ENCODE assay signal across 9 mouse cellular contexts in genomic region chr11:102102485-102103258, GRCm38 (mm10). TPM values are rescaled to one million over a fixed set of nuclear protein-coding genes. Genes with fewer than 3 reads are reported as not detected.
DNase-seq lines count a peak whose midpoint lies in the region; ATAC-seq and TF ChIP-seq lines count a peak whose summit lies in the region.
"Had no signal": no experiment of that assay in that cellular context is flagged by ENCODE, and none has a peak within 500 bp of the region (broad histone marks: within the 10 kb centered on the region; RNA-seq: fewer than 3 reads in every experiment).

No protein-coding gene starts in this region.

- no peak overlapping the region for H3K9ac ChIP-seq in limb, embryonic 14.5 days (ENCODE audit: low read depth, low read length, severe bottlenecking)

- 20% methylated on average over 17 of the region's 17 CpGs for WGBS in limb, embryonic 14.5 days

- peak; percentile 60 to 72 for DNase-seq in right cerebral cortex, adult 2 months (ENCODE audit: low spot score in 2 of 2)
- DNase-seq in right cerebral cortex, postnatal 36 days (ENCODE audit: low spot score in 2 of 2): no peak
- DNase-seq in adrenal gland, postnatal 14 days: peak; percentile 81
- DNase-seq in heart, postnatal 36 days: peak; percentile 60 to 79
- peak; percentile 74 for DNase-seq in limb, embryonic 14.5 days (ENCODE audit: low spot score)
- DNase-seq in ovary, postnatal 14 days (ENCODE audit: low spot score): peak; percentile 59

- peaks cover 2% of the 10 kb centered on the region; the same call in 1 of the 2 replicates for H3K4me1 ChIP-seq in limb, embryonic 14.5 days (ENCODE audit: control insufficient read depth, insufficient read depth, low read length)

- H3K36me3 ChIP-seq in limb, embryonic 14.5 days (ENCODE audit: control insufficient read depth, insufficient read depth, low read length): no peaks in the 10 kb centered on the region

- peak; percentile 68 for ATAC-seq in erythroblast, adult 5-6 weeks (replicated peaks; ENCODE audit: low FRiP score, poor library complexity, severe bottlenecking)
- no peak; the same call in 1 of the 2 replicates for ATAC-seq in limb, embryonic 14.5 days (ENCODE audit: low FRiP score, low read depth)
- no peak for ATAC-seq in monocyte, adult 5-6 weeks (replicated peaks; ENCODE audit: insufficient number of reproducible peaks, low FRiP score, low TSS enrichment, poor library complexity, severe bottlenecking)

- H3K27ac ChIP-seq in limb, embryonic 14.5 days (replicated peaks; ENCODE audit: low read depth, low read length): no peak overlapping the region

- intact Hi-C loops in heart, postnatal 36 days (cut with DNase I): loop anchor here (1.0 to 2.0 kb wide), 2 partner anchors 36 to 164 kb away; no protein-coding TSS in a partner anchor

- TF ChIP-seq POLR2A in limb, embryonic 14.5 days (IDR thresholded peaks at IDR 0.05; ENCODE audit: borderline replicate concordance, extremely low read depth, insufficient read depth, insufficient read length): no peak

- no peak overlapping the region for H3K4me2 ChIP-seq in limb, embryonic 14.5 days (replicated peaks; ENCODE audit: low read depth, low read length, severe bottlenecking)

- H3K9me3 ChIP-seq in limb, embryonic 14.5 days (ENCODE audit: control insufficient read depth, low read length): no peaks in the 10 kb centered on the region

- no peak overlapping the region for H3K4me3 ChIP-seq in limb, embryonic 14.5 days (replicated peaks; ENCODE audit: low read length)

- H3K27me3 ChIP-seq in limb, embryonic 14.5 days (ENCODE audit: control insufficient read depth, insufficient read depth, low read length): peaks cover 37% of the 10 kb centered on the region

RNA-seq across cellular contexts. Expression of gene Ppy, which starts 1.6 kb away (rescaled TPM):
- not detected in 2 replicates for total RNA-seq in adrenal gland, postnatal 14 days (2021)
- total RNA-seq in erythroblast, adult 5-6 weeks (2015; ENCODE audit: low replicate concordance): not detected in 2 replicates
- not detected in 2 replicates for total RNA-seq in erythroblast, adult 5-6 weeks (2017; ENCODE audit: low replicate concordance)
- total RNA-seq in heart, postnatal 36 days (2021): not detected
- not detected in 2 replicates for polyA plus RNA-seq in limb, embryonic 14.5 days (2012; rRNA removed)
- polyA plus RNA-seq in limb, embryonic 14.5 days (2014; fragmentation: Nextera tagmentation; extraction: Ambion mirVana): not detected in 2 replicates
- not detected in 3 replicates for total RNA-seq in monocyte, adult 5-6 weeks (2017)
- total RNA-seq: layer of hippocampus, adult 8-10 months had no signal

RNA-seq across cellular contexts. Expression of gene Pyy, which starts 5.0 kb away (rescaled TPM):
- total RNA-seq in adrenal gland, postnatal 14 days (2021): not detected in 2 replicates
- total RNA-seq in erythroblast, adult 5-6 weeks (2015; ENCODE audit: low replicate concordance): not detected in 2 replicates
- total RNA-seq in erythroblast, adult 5-6 weeks (2017; ENCODE audit: low replicate concordance): not detected in 2 replicates
- not detected for total RNA-seq in heart, postnatal 36 days (2021)
- polyA plus RNA-seq in limb, embryonic 14.5 days (2012; rRNA removed): not detected in 2 replicates
- polyA plus RNA-seq in limb, embryonic 14.5 days (2014; fragmentation: Nextera tagmentation; extraction: Ambion mirVana): not detected in 2 replicates
- total RNA-seq in monocyte, adult 5-6 weeks (2017): not detected in 3 replicates
- total RNA-seq: layer of hippocampus, adult 8-10 months had no signal

RNA-seq across cellular contexts. Expression of gene Mpp2, which starts 14.4 kb away (rescaled TPM):
- total RNA-seq in adrenal gland, postnatal 14 days (2021): 8.6 and 10.1 TPM in 2 replicates
- 7.7 and 12.7 TPM in 2 replicates for total RNA-seq in erythroblast, adult 5-6 weeks (2015; ENCODE audit: low replicate concordance)
- 14.2 and 20.6 TPM in 2 replicates for total RNA-seq in erythroblast, adult 5-6 weeks (2017; ENCODE audit: low replicate concordance)
- total RNA-seq in heart, postnatal 36 days (2021): 1 to 10 TPM; 2.1 to 3.1 TPM
- polyA plus RNA-seq in limb, embryonic 14.5 days (2012; rRNA removed): 20.5 and 26.7 TPM in 2 replicates
- 6.6 and 10.2 TPM in 2 replicates for polyA plus RNA-seq in limb, embryonic 14.5 days (2014; fragmentation: Nextera tagmentation; extraction: Ambion mirVana)
- total RNA-seq in monocyte, adult 5-6 weeks (2017): not detected in 3 replicates

RNA-seq across cellular contexts. Expression of gene Nags, which starts 42.6 kb away (rescaled TPM):
- 0.60 and 5.8 TPM in 2 replicates for total RNA-seq in adrenal gland, postnatal 14 days (2021)
- not detected in 2 replicates for total RNA-seq in erythroblast, adult 5-6 weeks (2015; ENCODE audit: low replicate concordance)
- total RNA-seq in erythroblast, adult 5-6 weeks (2017; ENCODE audit: low replicate concordance): 0.43 and 1.5 TPM in 2 replicates
- not detected for total RNA-seq in heart, postnatal 36 days (2021)
- polyA plus RNA-seq in limb, embryonic 14.5 days (2012; rRNA removed): 0.06 and 0.09 TPM in 2 replicates
- polyA plus RNA-seq in limb, embryonic 14.5 days (2014; fragmentation: Nextera tagmentation; extraction: Ambion mirVana): not detected in 2 replicates
- not detected in 3 replicates for total RNA-seq in monocyte, adult 5-6 weeks (2017)

RNA-seq across cellular contexts. Expression of gene Tmem101, which starts 53.5 kb away (rescaled TPM):
- 14.4 and 16.5 TPM in 2 replicates for total RNA-seq in adrenal gland, postnatal 14 days (2021)
- total RNA-seq in erythroblast, adult 5-6 weeks (2015; ENCODE audit: low replicate concordance): 0.96 and 3.8 TPM in 2 replicates
- 3.1 and 4.0 TPM in 2 replicates for total RNA-seq in erythroblast, adult 5-6 weeks (2017; ENCODE audit: low replicate concordance)
- total RNA-seq in heart, postnatal 36 days (2021): 10 to 100 TPM; 13.0 to 13.7 TPM
- 37.1 and 47.9 TPM in 2 replicates for polyA plus RNA-seq in limb, embryonic 14.5 days (2012; rRNA removed)
- 29.7 and 34.5 TPM in 2 replicates for polyA plus RNA-seq in limb, embryonic 14.5 days (2014; fragmentation: Nextera tagmentation; extraction: Ambion mirVana)
- 3.1 to 9.5 TPM (median 5.5 TPM) in 3 replicates for total RNA-seq in monocyte, adult 5-6 weeks (2017)

Comparison
In these comparisons a context has a peak if more than half of its experiments do, and no peak if none do; other contexts are left out.
1. DNase-seq: peak in right cerebral cortex, adult 2 months (2 of 2), adrenal gland, postnatal 14 days (single experiment), heart, postnatal 36 days (2 of 2), limb, embryonic 14.5 days (single experiment) and ovary, postnatal 14 days (single experiment); none in right cerebral cortex, postnatal 36 days (0 of 2).